Mouse (Mus musculus) cerebellum, adult 18-20 months (tissue): ENCODE measurements around the gene Myzap.
A peak's percentile ranks its signal among the peaks of the same experiment; 100 is the strongest.

ENCODE experiments used
- DNase-seq, 2 experiments: peaks; one replicate each; pipeline ENCODE4 v3.0.0; 2021

The Myzap gene

GRCm38 (mm10) chr9:71599861-71600260 is 7.7 kb upstream of the Myzap start:
- no peak for DNase-seq

- DNase-seq: no peak
Measured at GRCm38 (mm10) chr9:71596888-71597287, 4.7 kb upstream of the Myzap start.

- DNase-seq: no peak
Measured at GRCm38 (mm10) chr9:71592577-71593285, 571 bp upstream of the Myzap start.

GRCm38 (mm10) chr9:71591106-71591505 is 1.1 kb downstream of the Myzap start:
- DNase-seq: no peak

DNA sequence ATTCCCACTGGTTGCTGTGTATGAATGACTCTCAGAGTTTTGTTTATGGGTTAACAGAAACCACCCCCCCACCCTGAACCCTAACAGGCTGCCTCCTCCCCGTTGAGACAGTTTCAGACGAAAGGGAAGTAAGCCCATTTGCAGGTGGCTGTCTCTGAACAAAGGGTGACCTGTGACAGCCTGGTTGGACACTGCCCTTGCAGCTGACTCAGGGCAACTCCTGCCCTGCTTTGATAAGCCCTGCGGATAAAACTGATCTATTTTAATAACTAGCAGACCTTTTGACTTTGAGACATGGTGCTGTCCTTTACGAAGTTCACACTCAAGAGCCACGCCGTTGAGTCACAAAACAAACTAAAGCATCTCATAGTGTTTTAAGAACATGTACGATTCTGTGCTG is 2.4 kb downstream of the Myzap start:
- DNase-seq: no peak

GRCm38 (mm10) chr9:71588930-71589592 is 3.1 kb downstream of the Myzap start:
- DNase-seq: no peak

DNA sequence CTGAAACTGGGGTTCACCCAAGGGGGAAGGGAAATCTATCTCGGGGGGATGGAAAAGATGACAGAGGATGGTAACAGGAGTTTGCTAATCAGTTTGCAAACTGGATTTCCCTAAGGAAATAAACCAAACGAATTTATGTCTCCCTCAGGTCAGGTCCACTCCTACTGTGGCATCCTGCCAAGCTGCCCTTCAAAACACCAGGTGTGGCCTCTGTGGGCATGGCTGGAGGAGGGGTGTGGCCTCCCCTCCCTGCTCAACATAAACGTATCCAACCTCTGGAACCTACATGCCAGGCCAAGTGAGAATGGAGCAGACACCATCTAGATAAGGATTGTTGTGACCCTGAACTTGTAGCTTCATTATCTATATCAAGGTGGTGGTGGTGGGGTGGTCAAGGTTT is 5.8 kb downstream of the Myzap start:
- DNase-seq: no peak

GRCm38 (mm10) chr9:71582771-71583170 is 9.4 kb downstream of the Myzap start:
- no peak for DNase-seq

DNA sequence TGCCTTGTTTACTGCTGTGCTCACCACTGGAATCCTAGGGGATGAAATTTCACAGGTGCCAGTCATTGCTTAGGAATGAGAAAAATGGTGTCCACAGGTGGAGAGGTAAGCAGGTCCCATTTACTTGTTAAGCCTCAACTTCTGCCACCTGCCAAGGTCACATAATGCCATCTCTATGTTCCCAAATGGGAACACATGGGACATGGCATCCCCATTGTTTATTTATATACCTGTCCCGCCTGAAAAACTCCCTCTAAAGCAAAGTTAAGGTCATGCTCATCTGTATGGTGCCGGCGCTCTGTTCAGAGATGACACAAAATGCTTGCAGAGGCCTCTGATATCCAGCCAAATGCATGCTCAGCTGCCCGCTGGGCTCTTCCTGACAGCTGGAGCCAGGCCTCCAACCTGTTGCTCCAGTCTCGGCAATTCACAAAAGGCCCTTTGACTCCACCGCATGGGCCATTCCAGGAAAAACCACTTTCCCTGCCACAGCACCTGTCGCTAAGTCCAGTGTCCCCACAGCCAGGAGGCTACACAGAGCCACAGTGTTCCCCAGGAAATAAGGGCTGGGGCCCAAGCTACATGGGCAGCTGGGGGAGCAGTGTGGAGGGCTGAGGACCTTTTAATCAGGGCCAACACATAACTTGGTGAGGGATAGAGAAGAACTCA is 13.1 kb downstream of the Myzap start:
- no peak for DNase-seq

GRCm38 (mm10) chr9:71574440-71574839 is 17.7 kb downstream of the Myzap start:
- DNase-seq: no peak

- no peak for DNase-seq
Measured at GRCm38 (mm10) chr9:71573771-71574340, 18.3 kb downstream of the Myzap start.

- DNase-seq: no peak
Measured at GRCm38 (mm10) chr9:71571150-71571633, 21.0 kb downstream of the Myzap start.

DNA sequence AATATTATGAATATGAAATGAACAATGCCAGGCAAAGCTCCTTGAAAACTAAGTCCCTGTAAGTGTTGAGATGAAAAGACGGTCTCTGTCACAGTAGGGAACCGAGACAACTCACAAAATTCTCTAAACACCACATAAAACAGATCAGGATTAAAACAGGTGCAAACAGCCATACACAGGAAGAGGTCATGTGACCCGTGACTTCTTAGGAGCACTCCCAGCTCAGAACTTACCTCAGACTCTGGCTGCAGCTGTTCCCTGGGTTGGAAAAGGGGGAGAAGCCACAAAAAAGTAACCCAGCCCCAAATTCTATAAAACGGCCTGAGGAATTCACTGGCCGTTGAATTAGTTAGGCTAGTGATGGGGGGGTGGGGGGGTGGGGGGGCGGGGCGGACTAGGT is 22.0 kb downstream of the Myzap start:
- DNase-seq: no peak

DNA sequence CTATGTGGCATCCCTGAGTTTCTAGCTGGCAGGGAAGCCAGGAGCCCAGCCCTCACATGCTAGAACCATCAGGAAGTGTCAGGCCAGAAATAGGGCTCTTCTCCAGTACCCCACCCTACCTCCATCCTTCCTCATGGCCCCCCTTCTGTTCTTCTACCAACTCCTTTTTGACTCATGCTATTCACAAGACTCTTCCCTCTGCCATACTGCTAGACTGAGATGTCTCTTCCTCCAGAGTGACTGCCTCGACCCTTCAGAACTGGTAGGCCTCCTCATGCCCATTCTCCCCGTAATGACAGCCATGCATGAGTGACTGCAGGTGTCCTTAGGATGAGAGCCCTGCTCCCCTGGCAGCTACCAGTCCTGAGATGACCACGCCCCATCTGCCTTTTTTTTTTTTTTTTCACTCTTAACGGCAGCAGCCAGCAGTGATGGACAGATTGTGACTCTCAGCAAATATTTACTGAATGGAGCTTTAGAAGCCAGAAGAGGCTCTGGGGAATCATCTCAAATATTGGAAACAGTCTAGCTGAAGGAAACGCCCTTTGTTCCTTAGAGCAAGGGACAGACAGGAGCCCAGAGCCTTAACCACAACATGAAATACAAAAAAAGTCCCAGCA is 23.7 kb downstream of the Myzap start:
- no peak for DNase-seq

GRCm38 (mm10) chr9:71567391-71567790 is 24.8 kb downstream of the Myzap start:
- DNase-seq: no peak

DNA sequence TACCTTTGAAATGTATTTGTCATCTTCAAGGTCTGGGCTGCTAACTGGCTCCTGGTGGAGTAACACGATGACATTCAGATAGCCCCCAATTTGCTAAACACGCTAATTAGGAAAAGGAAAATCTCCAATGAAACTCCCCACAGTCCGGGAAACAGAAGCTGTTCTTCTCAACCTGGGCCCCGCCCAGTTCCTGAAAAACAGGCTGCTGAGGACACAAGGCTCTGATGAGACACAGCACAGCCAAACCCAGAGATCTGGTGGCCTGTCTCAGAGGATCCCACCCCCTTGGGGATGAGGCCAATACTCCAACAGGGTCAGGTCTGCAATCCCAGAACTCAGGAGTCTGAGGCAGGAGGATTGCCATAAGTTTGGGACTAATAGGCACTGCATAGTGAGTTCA is 25.4 kb downstream of the Myzap start:
- DNase-seq: no peak

GRCm38 (mm10) chr9:71557737-71558136 is 34.4 kb downstream of the Myzap start:
- peak in 1 of 2 experiments; percentile 6 for DNase-seq

- DNase-seq: no peak
Measured at GRCm38 (mm10) chr9:71554001-71554400, 38.2 kb downstream of the Myzap start.

DNA sequence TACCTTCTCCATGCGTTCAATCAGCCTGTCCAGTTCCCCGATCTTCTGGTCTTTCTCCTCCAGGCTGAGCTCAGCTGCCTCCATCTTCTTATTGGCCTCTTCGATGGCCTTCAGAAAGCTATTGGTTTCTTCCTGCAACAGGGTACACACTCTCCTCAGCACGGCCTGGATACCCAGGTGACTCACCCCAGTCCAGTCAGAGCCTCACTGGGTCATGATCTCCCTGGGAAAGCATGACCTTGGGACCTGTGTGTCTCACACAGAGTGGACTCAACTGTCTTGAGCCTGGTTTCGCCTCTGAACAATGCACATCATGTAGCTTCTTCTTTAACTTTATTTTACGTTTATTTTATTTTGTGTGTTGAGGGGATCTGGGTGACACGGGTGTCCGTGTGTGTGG is 42.0 kb downstream of the Myzap start:
- DNase-seq: no peak

- no peak for DNase-seq
Measured at GRCm38 (mm10) chr9:71547704-71548275, 44.4 kb downstream of the Myzap start.

DNA sequence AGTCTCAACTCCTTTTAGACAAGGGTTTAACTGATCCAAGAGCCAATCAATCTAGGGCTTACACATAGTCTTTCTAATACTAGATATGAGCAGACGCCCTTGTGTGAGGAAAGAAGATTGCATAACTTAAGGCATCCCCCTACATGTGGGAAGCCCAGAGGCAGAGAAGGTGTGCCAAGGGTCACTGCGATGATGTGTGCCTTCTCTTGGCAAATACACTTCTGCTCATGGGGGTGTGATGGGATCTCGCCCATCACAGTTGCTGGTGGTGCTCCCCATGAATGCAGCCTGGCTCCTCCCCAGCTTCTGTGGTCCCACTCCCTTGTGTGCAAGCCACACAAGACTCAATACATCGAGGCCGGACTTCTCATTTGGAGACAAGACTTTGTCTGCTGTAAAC is 47.3 kb downstream of the Myzap start:
- no peak for DNase-seq

DNA sequence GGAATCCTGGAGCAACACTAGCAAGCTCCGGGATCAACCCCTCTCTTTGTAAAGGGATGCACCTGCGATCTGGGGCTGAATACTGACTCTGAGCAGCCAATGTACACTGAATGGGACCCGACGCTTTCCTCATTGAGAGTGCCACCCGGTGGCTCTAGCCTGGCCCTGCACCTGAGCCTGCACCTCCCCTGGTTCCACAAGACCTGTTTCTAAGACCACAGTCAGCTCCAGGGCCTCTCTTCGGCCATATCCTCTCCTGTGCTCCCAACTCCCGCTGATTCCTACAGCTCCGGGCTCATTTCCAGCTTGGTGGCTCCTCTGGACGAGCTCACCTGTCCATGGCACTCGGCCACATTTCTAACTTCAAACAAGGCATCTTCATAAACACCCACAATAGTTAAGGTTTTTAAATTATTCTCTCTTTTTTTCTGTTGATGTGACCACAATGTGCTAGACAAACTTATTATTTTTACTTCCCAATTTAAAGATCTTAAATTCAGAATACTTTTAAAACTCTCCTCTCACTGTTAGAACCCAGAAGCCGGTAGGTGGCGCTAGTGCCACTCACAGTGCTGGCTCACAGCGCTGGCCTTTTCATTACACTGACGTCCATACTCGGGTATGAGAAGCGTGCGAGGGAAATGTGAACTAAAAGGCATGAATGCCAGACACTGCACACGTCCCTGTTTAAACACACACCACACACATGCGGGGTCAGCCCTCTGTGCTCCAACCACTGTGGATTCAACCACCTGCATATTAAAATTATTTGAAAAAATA is 48.5 kb downstream of the Myzap start:
- DNase-seq: peak; percentile 73 to 81
